Mouse (Mus musculus) megakaryocyte, embryonic 14.5 days (primary cell): ENCODE data around the gene Ftcd.

Experiments used
- FLI1 ChIP-seq: IDR thresholded peaks from 2 replicates; pipeline ENCODE4 v1.6.1; 2012; ENCODE audit warnings: low read length, inconsistent platforms, mixed read lengths
- GATA1 ChIP-seq: IDR thresholded peaks from 3 replicates; pipeline ENCODE4 v1.6.1; 2012; ENCODE audit warnings: mixed read lengths, low read length, inconsistent platforms, borderline replicate concordance

DNA sequence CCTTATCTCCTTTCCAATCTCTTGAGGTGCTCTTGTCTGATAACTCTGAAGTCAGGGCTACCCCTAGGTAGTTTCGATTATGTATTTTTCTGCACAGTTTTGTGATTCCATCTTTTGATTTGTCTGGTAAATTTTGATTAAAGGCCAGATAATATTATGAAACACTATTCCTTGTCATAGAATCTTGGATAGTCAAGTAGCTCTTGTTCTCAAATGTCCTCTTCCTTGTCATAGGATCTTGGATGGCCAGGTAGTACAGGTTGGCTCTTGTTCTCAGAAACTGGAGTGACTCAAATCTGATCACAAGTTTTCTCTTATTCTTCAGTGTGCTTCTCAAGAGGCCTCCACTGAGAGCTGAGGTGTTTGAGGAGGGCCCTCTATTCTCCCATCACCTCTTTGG, 55.2 kb downstream of the Ftcd start:
- TF ChIP-seq GATA1: no peak
- TF ChIP-seq FLI1: no peak
